Mouse (Mus musculus): ENCODE data around the gene Adk.

- TF ChIP-seq CTCF (IDR thresholded peaks at IDR 0.05; ENCODE audit: borderline replicate concordance, control insufficient read depth, extremely low read depth, insufficient read depth, low read length, poor library complexity) (no peak), POLR2A (IDR thresholded peaks at IDR 0.05; ENCODE audit: control insufficient read depth, extremely low read depth, insufficient read depth, low read length, poor library complexity) (no peak)
Measured at GRCm38 (mm10) chr14:21111500-21111899, 59.1 kb downstream of the Adk start.

Data from thymus, adult 2 months (tissue).